Mouse (Mus musculus) MEL (cell line): ENCODE results near the gene Gpsm3. TPM values are rescaled to one million over a fixed set of nuclear protein-coding genes. Genes with fewer than 3 reads are reported as not detected.
A peak's percentile ranks its signal among the peaks of the same experiment; 100 is the strongest.

Source experiments
- DNase-seq: peaks from one replicate; pipeline ENCODE4 v3.0.0; 2011; ENCODE audit warnings: low read depth, low spot score
- H3K27ac ChIP-seq: 2 replicates; pipeline ENCODE4 v1.5.1; 2012; ENCODE audit warnings: low read depth, mild to moderate bottlenecking, control low read depth, low read length, moderate library complexity; ENCODE audit not compliant: control insufficient read depth
- H3K27me3 ChIP-seq, 2 experiments: fragments of 150-350 bp in 1 of 2; sonication (generic) in 1 of 2; 2 replicates each; pipeline ENCODE4 v1.6.1; 2012; ENCODE audit warnings: low read length in 2 of 2, mild to moderate bottlenecking in 2 of 2, improper control_type of control experiment in 1 of 2, moderate library complexity in 1 of 2; ENCODE audit not compliant: insufficient read depth in 2 of 2, control insufficient read depth in 1 of 2
- H3K36me3 ChIP-seq, 2 experiments: 2 replicates each; pipeline ENCODE4 v1.6.1; 2012 to 2014; ENCODE audit warnings: low read length in 2 of 2, improper control_type of control experiment in 1 of 2, inconsistent platforms in 1 of 2, mild to moderate bottlenecking in 1 of 2; ENCODE audit not compliant: insufficient read depth in 2 of 2, control insufficient read depth in 1 of 2
- H3K4me1 ChIP-seq, 2 experiments: fragments of 150-350 bp in 1 of 2; sonication (generic) in 1 of 2; 2 replicates each; pipeline ENCODE4 v1.6.1; 2012; ENCODE audit warnings: low read length in 2 of 2, improper control_type of control experiment in 1 of 2, mild to moderate bottlenecking in 1 of 2; ENCODE audit not compliant: insufficient read depth in 2 of 2, control insufficient read depth in 1 of 2
- H3K4me3 ChIP-seq, 2 experiments: fragments of 150-350 bp in 1 of 2; sonication (generic) in 1 of 2; 2 replicates each; pipeline ENCODE4 v1.5.1; 2012; ENCODE audit warnings: low read depth in 2 of 2, low read length in 2 of 2, mild to moderate bottlenecking in 2 of 2, moderate library complexity in 2 of 2, control low read depth in 1 of 2, improper control_type of control experiment in 1 of 2; ENCODE audit not compliant: control insufficient read depth in 1 of 2, insufficient read depth in 1 of 2
- H3K79me2 ChIP-seq: 2 replicates; pipeline ENCODE4 v1.6.1; 2012; ENCODE audit warnings: mild to moderate bottlenecking, low read length, moderate library complexity; ENCODE audit not compliant: control insufficient read depth, poor library complexity, insufficient read depth
- H3K9ac ChIP-seq: 2 replicates; pipeline ENCODE4 v1.6.1; 2012; ENCODE audit warnings: low read depth, mild to moderate bottlenecking, control low read depth, low read length, moderate library complexity; ENCODE audit not compliant: control insufficient read depth, poor library complexity, severe bottlenecking
- H3K9me3 ChIP-seq: fragments of 150-350 bp; sonication (generic); replicated peaks from 2 replicates; pipeline ENCODE4 v1.6.1; 2012; ENCODE audit warnings: mild to moderate bottlenecking, low read length, improper control_type of control experiment, moderate library complexity; ENCODE audit not compliant: insufficient read depth
- BHLHE40 ChIP-seq: IDR thresholded peaks from 2 replicates; pipeline ENCODE4 v1.6.1; 2012; ENCODE audit warnings: low read depth, mild to moderate bottlenecking, inconsistent platforms, low read length, improper control_type of control experiment, borderline replicate concordance
- CHD2 ChIP-seq: IDR thresholded peaks from 2 replicates; pipeline ENCODE4 v1.6.1; 2011; ENCODE audit warnings: low read length, improper control_type of control experiment
- CTCF ChIP-seq, 3 experiments: IDR thresholded peaks in 2 of 3; conservative IDR thresholded peaks in 1 of 3; 2 replicates each; pipeline ENCODE4 v1.5.1; 2011 to 2012; ENCODE audit warnings: low read length in 3 of 3, low read depth in 2 of 3, mild to moderate bottlenecking in 2 of 3, improper control_type of control experiment in 1 of 3, inconsistent platforms in 1 of 3, mixed read lengths in 1 of 3, moderate library complexity in 1 of 3; ENCODE audit not compliant: control insufficient read depth in 1 of 3, insufficient read depth in 1 of 3, poor library complexity in 1 of 3, severe bottlenecking in 1 of 3
- E2F4 ChIP-seq: IDR thresholded peaks from 2 replicates; pipeline ENCODE4 v1.6.1; 2011; ENCODE audit warnings: low read depth, low read length, improper control_type of control experiment, borderline replicate concordance
- ELF1 ChIP-seq: IDR thresholded peaks from 2 replicates; pipeline ENCODE4 v1.6.1; 2014; ENCODE audit warnings: low read depth, mild to moderate bottlenecking, inconsistent platforms, low read length, improper control_type of control experiment, moderate library complexity
- ETS1 ChIP-seq: IDR thresholded peaks from 2 replicates; pipeline ENCODE4 v1.6.1; 2012; ENCODE audit warnings: low read depth, mild to moderate bottlenecking, inconsistent platforms, low read length, improper control_type of control experiment, moderate library complexity
- JUND ChIP-seq: IDR thresholded peaks from 2 replicates; pipeline ENCODE4 v1.6.1; 2011; ENCODE audit warnings: low read depth, mild to moderate bottlenecking, improper control_type of control experiment, low read length
- KAT2A ChIP-seq: conservative IDR thresholded peaks from 2 replicates; pipeline ENCODE4 v1.6.1; 2012; ENCODE audit warnings: low read depth, low read length, improper control_type of control experiment, inconsistent platforms
- MAX ChIP-seq: IDR thresholded peaks from 2 replicates; pipeline ENCODE4 v1.6.1; 2011; ENCODE audit warnings: low read length, improper control_type of control experiment
- MAZ ChIP-seq: IDR thresholded peaks from 2 replicates; pipeline ENCODE4 v1.6.1; 2012; ENCODE audit warnings: low read depth, mild to moderate bottlenecking, inconsistent platforms, low read length, improper control_type of control experiment
- MXI1 ChIP-seq: IDR thresholded peaks from 2 replicates; pipeline ENCODE4 v1.6.1; 2011; ENCODE audit warnings: mild to moderate bottlenecking, low read depth, low read length, improper control_type of control experiment
- MYC ChIP-seq: IDR thresholded peaks from 2 replicates; pipeline ENCODE4 v1.6.1; 2011; ENCODE audit warnings: low read depth, mild to moderate bottlenecking, low read length, improper control_type of control experiment, moderate library complexity
- NELFE ChIP-seq: IDR thresholded peaks from 2 replicates; pipeline ENCODE4 v1.6.1; 2011; ENCODE audit warnings: low read depth, low read length, improper control_type of control experiment
- POLR2AphosphoS2 ChIP-seq: IDR thresholded peaks from 2 replicates; pipeline ENCODE4 v1.6.1; 2011; ENCODE audit warnings: low read length, improper control_type of control experiment
- POLR2AphosphoS5 ChIP-seq: IDR thresholded peaks from 2 replicates; pipeline ENCODE4 v1.6.1; 2012; ENCODE audit warnings: low read depth, borderline replicate concordance, mild to moderate bottlenecking, inconsistent platforms, low read length, moderate library complexity, mixed read lengths
- RAD21 ChIP-seq: IDR thresholded peaks from 2 replicates; pipeline ENCODE4 v1.6.1; 2011; ENCODE audit warnings: mild to moderate bottlenecking, low read depth, low read length, improper control_type of control experiment
- RCOR1 ChIP-seq: IDR thresholded peaks from 2 replicates; pipeline ENCODE4 v1.6.1; 2012; ENCODE audit warnings: low read depth, mild to moderate bottlenecking, inconsistent platforms, low read length, improper control_type of control experiment
- USF2 ChIP-seq, 2 experiments: IDR thresholded peaks; 2 replicates each; pipeline ENCODE4 v1.6.1; 2011 to 2012; ENCODE audit warnings: improper control_type of control experiment in 2 of 2, low read length in 2 of 2, borderline replicate concordance in 1 of 2, inconsistent platforms in 1 of 2, low read depth in 1 of 2, mild to moderate bottlenecking in 1 of 2; ENCODE audit not compliant: insufficient read depth in 1 of 2
- ZC3H11A ChIP-seq: IDR thresholded peaks from 2 replicates; pipeline ENCODE4 v1.6.1; 2012; ENCODE audit warnings: low read depth, mild to moderate bottlenecking, inconsistent platforms, low read length, improper control_type of control experiment
- ZMIZ1 ChIP-seq: IDR thresholded peaks from 2 replicates; pipeline ENCODE4 v1.6.1; 2012; ENCODE audit warnings: low read depth, mild to moderate bottlenecking, inconsistent platforms, low read length, improper control_type of control experiment, moderate library complexity
- ZNF384 ChIP-seq: IDR thresholded peaks from 2 replicates; pipeline ENCODE4 v1.6.1; 2012; ENCODE audit warnings: low read depth, mild to moderate bottlenecking, inconsistent platforms, low read length, improper control_type of control experiment
- polyA plus RNA-seq, 2 experiments: library from polyadenylated mRNA; stranded (reverse) in 1 of 2; unstranded in 1 of 2; fragments of >175 nt in 1 of 2; fragments of >200 nt in 1 of 2; gene quantifications; 2 replicates each; pipeline versions ENCODE4 v1.2.1 to v1.2.4; 2012; ENCODE audit warnings: low replicate concordance in 2 of 2, low read depth in 1 of 2; ENCODE audit not compliant: insufficient read length in 2 of 2, insufficient read depth in 1 of 2, missing spikeins in 1 of 2
- total RNA-seq: library from RNA; depleted of rRNA; stranded (reverse); fragments of 300-350 nt; gene quantifications from 2 replicates; pipeline ENCODE4 v1.2.3, GENCODE M21; 2012

Gene Gpsm3
- total and polyA plus RNA-seq, 3 experiments, result 10.6 to 37.8 TPM; not detected in 1

GRCm38 (mm10) chr17:34591994-34592375 lies 2.4 kb downstream of the Gpsm3 start (continued):
- TF ChIP-seq CTCF (IDR thresholded peaks at IDR 0.05 in 2 of 3, conservative IDR thresholded peaks at IDR 0.05 in 1 of 3; ENCODE audit: control insufficient read depth in 1 of 3, insufficient read depth in 1 of 3, low read depth in 2 of 3, low read length in 3 of 3, poor library complexity in 1 of 3, severe bottlenecking in 1 of 3), result no peak
- 0 out of 2 replicates have a peak, but pooled peaks have one; percentile 4 for TF ChIP-seq ELF1
- no peak for TF ChIP-seq USF2 (IDR thresholded peaks at IDR 0.05; ENCODE audit: borderline replicate concordance in 1 of 2, insufficient read depth in 1 of 2, low read depth in 1 of 2, low read length in 2 of 2)
- no peak for TF ChIP-seq MXI1
- peak; percentile 97; the same call in 1 of the 2 replicates for TF ChIP-seq MAZ
- TF ChIP-seq, all 39 proteins: peak for 10

GRCm38 (mm10) chr17:34592581-34593549 lies 3.3 kb downstream of the Gpsm3 start:
- no peak for TF ChIP-seq CHD2
- no peak for TF ChIP-seq POLR2AphosphoS5
- no peak for TF ChIP-seq ETS1
- no peaks in the 10 kb centered on the region for H3K27me3 ChIP-seq
- peak; percentile 34 for DNase-seq
- peaks cover 11 to 42% of the 10 kb centered on the region in 2 experiments for H3K4me1 ChIP-seq
- peak overlapping the region; percentile 99 for H3K9ac ChIP-seq
- H3K27ac ChIP-seq, result peak overlapping the region; percentile 11
- peaks cover 11% of the 10 kb centered on the region for H3K79me2 ChIP-seq
- H3K36me3 ChIP-seq, result peaks cover 0 to 29% of the 10 kb centered on the region in 2 experiments; a peak in 3 of 4 replicates
- no peaks in the 10 kb centered on the region for H3K9me3 ChIP-seq
- peak overlapping the region; percentile 44 to 98 for H3K4me3 ChIP-seq

GRCm38 (mm10) chr17:34593752-34594525 lies 4.3 kb downstream of the Gpsm3 start:
- no peaks in the 10 kb centered on the region for H3K27me3 ChIP-seq
- no peaks in the 10 kb centered on the region for H3K9me3 ChIP-seq
- H3K9ac ChIP-seq, result no peak overlapping the region
- peaks cover 7% of the 10 kb centered on the region for H3K79me2 ChIP-seq
- H3K4me3 ChIP-seq, result no peak overlapping the region
- DNase-seq, result no peak
- H3K36me3 ChIP-seq, result peaks cover 0 to 21% of the 10 kb centered on the region in 2 experiments; a peak in 3 of 4 replicates
- TF ChIP-seq RAD21 (no peak), ZMIZ1 (no peak), MAZ (no peak), POLR2AphosphoS2 (no peak), ETS1 (no peak), CTCF (IDR thresholded peaks at IDR 0.05 in 2 of 3, conservative IDR thresholded peaks at IDR 0.05 in 1 of 3; ENCODE audit: control insufficient read depth in 1 of 3, insufficient read depth in 1 of 3, low read depth in 2 of 3, low read length in 3 of 3, poor library complexity in 1 of 3, severe bottlenecking in 1 of 3) (no peak), E2F4 (no peak), ELF1 (no peak), CHD2 (no peak), JUND (no peak), ZC3H11A (no peak), KAT2A (no peak), MYC (no peak), RCOR1 (no peak), ZNF384 (no peak), MAX (no peak), BHLHE40 (no peak), NELFE (no peak), USF2 (IDR thresholded peaks at IDR 0.05; ENCODE audit: borderline replicate concordance in 1 of 2, insufficient read depth in 1 of 2, low read depth in 1 of 2, low read length in 2 of 2) (no peak)
- H3K27ac ChIP-seq, result no peak overlapping the region
- peaks cover 7 to 34% of the 10 kb centered on the region in 2 experiments for H3K4me1 ChIP-seq
